Mouse (Mus musculus): ENCODE results near the gene Kcnk6. TPM values are rescaled to one million over a fixed set of nuclear protein-coding genes. Genes with fewer than 3 reads are reported as not detected.

Gene Kcnk6
- polyA plus RNA-seq (2016; fragmentation: Nextera tagmentation; extraction: Ambion mirVana) = 0.54 and 0.65 TPM in 2 replicates

GRCm38 (mm10) chr7:29232247-29233013, at the start of gene Kcnk6:
Kcnk6 (minus strand) TSS chr7:29232515.
- 2% methylated on average over 62 of the region's 62 CpGs for WGBS
- peaks cover 58% of the 10 kb centered on the region for H3K27me3 ChIP-seq
- no peaks in the 10 kb centered on the region for H3K36me3 ChIP-seq
- ATAC-seq (ENCODE audit: low FRiP score, low read depth) = no peak
- peak within 1 kb of the TSS; percentile 65 for H3K4me2 ChIP-seq (replicated peaks)
- H3K27ac ChIP-seq (replicated peaks) = no peak within 1 kb of the TSS
- H3K4me3 ChIP-seq = peak within 1 kb of the TSS; percentile 41
- H3K9me3 ChIP-seq = no peaks in the 10 kb centered on the region
- peak within 1 kb of the TSS; percentile 52; the same call in 1 of the 2 replicates for H3K9ac ChIP-seq (replicated peaks)
- peaks cover 7% of the 10 kb centered on the region for H3K4me1 ChIP-seq

GRCm38 (mm10) chr7:29281201-29282073, 49.1 kb upstream of the Kcnk6 start, which contains the start of gene Spint2:
Spint2 (minus strand) TSS chr7:29281912.
- H3K27ac ChIP-seq (replicated peaks) = no peak within 1 kb of the TSS
- H3K9ac ChIP-seq (replicated peaks) = peak within 1 kb of the TSS; percentile 60
- peak; percentile 58; the same call in 1 of the 2 replicates for ATAC-seq (ENCODE audit: low FRiP score, low read depth)
- H3K36me3 ChIP-seq = no peaks in the 10 kb centered on the region
- 1% methylated on average over 79 of the region's 80 CpGs for WGBS
- H3K4me2 ChIP-seq (replicated peaks) = peak within 1 kb of the TSS; percentile 89
- H3K4me1 ChIP-seq = peaks cover 18% of the 10 kb centered on the region
- peak within 1 kb of the TSS; percentile 55 for H3K4me3 ChIP-seq
- no peaks in the 10 kb centered on the region for H3K9me3 ChIP-seq
- peaks cover 58% of the 10 kb centered on the region for H3K27me3 ChIP-seq

- no peak overlapping the region; the same call in 1 of the 2 replicates for H3K9ac ChIP-seq (replicated peaks)
- no peaks in the 10 kb centered on the region for H3K36me3 ChIP-seq
- peak overlapping the region; percentile 89 for H3K4me2 ChIP-seq (replicated peaks)
- ATAC-seq (ENCODE audit: low FRiP score, low read depth) = no peak
- peaks cover 52% of the 10 kb centered on the region for H3K27me3 ChIP-seq
- WGBS = 16% methylated on average over 13 of the region's 13 CpGs
- H3K27ac ChIP-seq (replicated peaks) = no peak overlapping the region
- H3K9me3 ChIP-seq = no peaks in the 10 kb centered on the region
- H3K4me3 ChIP-seq = peak overlapping the region; percentile 55
- H3K4me1 ChIP-seq = peaks cover 18% of the 10 kb centered on the region
These were observed 48.5 kb upstream of the Kcnk6 start for GRCm38 (mm10) chr7:29280801-29281200.

GRCm38 (mm10) chr7:29279924-29280323, 47.6 kb upstream of the Kcnk6 start:
- H3K4me1 ChIP-seq = peaks cover 18% of the 10 kb centered on the region
- ATAC-seq (ENCODE audit: low FRiP score, low read depth) = no peak
- H3K36me3 ChIP-seq = no peaks in the 10 kb centered on the region
- H3K9me3 ChIP-seq = no peaks in the 10 kb centered on the region
- no peak overlapping the region for H3K27ac ChIP-seq (replicated peaks)
- peaks cover 52% of the 10 kb centered on the region for H3K27me3 ChIP-seq
- H3K4me2 ChIP-seq (replicated peaks) = no peak overlapping the region
- WGBS = 90% methylated on average over 8 of the region's 8 CpGs
- no peak overlapping the region for H3K9ac ChIP-seq (replicated peaks)
- H3K4me3 ChIP-seq = no peak overlapping the region

- Histone ChIP-seq H3K9me3 (no peaks in the 10 kb centered on the region), H3K27me3 (peaks cover 45% of the 10 kb centered on the region), H3K27ac (replicated peaks) (no peak overlapping the region), H3K4me3 (no peak overlapping the region), H3K4me1 (peaks cover 18% of the 10 kb centered on the region), H3K4me2 (replicated peaks) (no peak overlapping the region), H3K9ac (replicated peaks) (no peak overlapping the region), H3K36me3 (no peaks in the 10 kb centered on the region)
- ATAC-seq (ENCODE audit: low FRiP score, low read depth) = no peak
These were observed 46.9 kb upstream of the Kcnk6 start for GRCm38 (mm10) chr7:29279261-29279660.

- Histone ChIP-seq H3K27ac (replicated peaks) (no peak overlapping the region), H3K36me3 (no peaks in the 10 kb centered on the region), H3K9me3 (no peaks in the 10 kb centered on the region), H3K4me2 (replicated peaks) (no peak overlapping the region), H3K4me3 (no peak overlapping the region), H3K4me1 (peaks cover 18% of the 10 kb centered on the region), H3K9ac (replicated peaks) (no peak overlapping the region), H3K27me3 (peaks cover 30% of the 10 kb centered on the region)
- WGBS = 91% methylated on average over 4 of the region's 4 CpGs
- ATAC-seq (ENCODE audit: low FRiP score, low read depth) = no peak
These were observed 45.2 kb upstream of the Kcnk6 start for GRCm38 (mm10) chr7:29277510-29277909.

- Histone ChIP-seq H3K4me2 (replicated peaks) (no peak overlapping the region), H3K27me3 (peaks cover 22% of the 10 kb centered on the region), H3K9ac (replicated peaks) (no peak overlapping the region), H3K4me3 (no peak overlapping the region), H3K27ac (replicated peaks) (no peak overlapping the region), H3K4me1 (peaks cover 11% of the 10 kb centered on the region), H3K36me3 (no peaks in the 10 kb centered on the region), H3K9me3 (no peaks in the 10 kb centered on the region)
- no peak for ATAC-seq (ENCODE audit: low FRiP score, low read depth)
- WGBS = 86% methylated on average over 5 of the region's 5 CpGs
These were observed 44.4 kb upstream of the Kcnk6 start for GRCm38 (mm10) chr7:29276715-29277114.

GRCm38 (mm10) chr7:29271687-29272465, 39.6 kb upstream of the Kcnk6 start:
- no peak overlapping the region for H3K4me3 ChIP-seq
- 89% methylated on average over 8 of the region's 8 CpGs for WGBS
- H3K9ac ChIP-seq (replicated peaks) = no peak overlapping the region
- H3K27ac ChIP-seq (replicated peaks) = no peak overlapping the region
- no peak for ATAC-seq (ENCODE audit: low FRiP score, low read depth)
- H3K27me3 ChIP-seq = no peaks in the 10 kb centered on the region
- no peaks in the 10 kb centered on the region for H3K4me1 ChIP-seq
- no peak overlapping the region for H3K4me2 ChIP-seq (replicated peaks)
- H3K9me3 ChIP-seq = no peaks in the 10 kb centered on the region
- H3K36me3 ChIP-seq = no peaks in the 10 kb centered on the region

GRCm38 (mm10) chr7:29270445-29270844, 38.1 kb upstream of the Kcnk6 start:
- H3K9ac ChIP-seq (replicated peaks) = no peak overlapping the region
- no peak overlapping the region for H3K27ac ChIP-seq (replicated peaks)
- H3K4me2 ChIP-seq (replicated peaks) = no peak overlapping the region
- no peaks in the 10 kb centered on the region for H3K4me1 ChIP-seq
- H3K36me3 ChIP-seq = no peaks in the 10 kb centered on the region
- 91% methylated on average over 4 of the region's 4 CpGs for WGBS
- no peaks in the 10 kb centered on the region for H3K27me3 ChIP-seq
- no peaks in the 10 kb centered on the region for H3K9me3 ChIP-seq
- no peak for ATAC-seq (ENCODE audit: low FRiP score, low read depth)
- H3K4me3 ChIP-seq = no peak overlapping the region

GRCm38 (mm10) chr7:29266931-29267330, 34.6 kb upstream of the Kcnk6 start:
- WGBS = 65% methylated on average over 4 of the region's 4 CpGs
- ATAC-seq (ENCODE audit: low FRiP score, low read depth) = no peak
- Histone ChIP-seq H3K4me1 (no peaks in the 10 kb centered on the region), H3K9ac (replicated peaks) (no peak overlapping the region), H3K36me3 (no peaks in the 10 kb centered on the region), H3K4me2 (replicated peaks) (no peak overlapping the region), H3K27me3 (no peaks in the 10 kb centered on the region), H3K4me3 (no peak overlapping the region), H3K27ac (replicated peaks) (no peak overlapping the region), H3K9me3 (no peaks in the 10 kb centered on the region)

GRCm38 (mm10) chr7:29265636-29266035, 33.3 kb upstream of the Kcnk6 start:
- no peak overlapping the region for H3K4me2 ChIP-seq (replicated peaks)
- H3K9me3 ChIP-seq = no peaks in the 10 kb centered on the region
- H3K4me1 ChIP-seq = no peaks in the 10 kb centered on the region
- no peak overlapping the region for H3K4me3 ChIP-seq
- WGBS = 77% methylated on average over 7 of the region's 7 CpGs
- no peaks in the 10 kb centered on the region for H3K36me3 ChIP-seq
- H3K27me3 ChIP-seq = no peaks in the 10 kb centered on the region
- H3K27ac ChIP-seq (replicated peaks) = no peak overlapping the region
- ATAC-seq (ENCODE audit: low FRiP score, low read depth) = no peak
- no peak overlapping the region for H3K9ac ChIP-seq (replicated peaks)
